8 mouse cellular contexts compared by ENCODE assay signal in genomic region chr2:170222819-170223218, GRCm38 (mm10).
DNase-seq lines count a peak whose midpoint lies in the region; ATAC-seq and TF ChIP-seq lines count a peak whose summit lies in the region.

No protein-coding gene starts in this region.

- H3K36me3 ChIP-seq in heart, embryonic 14.5 days (ENCODE audit: control insufficient read depth, insufficient read depth, low read length), result no peaks in the 10 kb centered on the region
- H3K36me3 ChIP-seq in liver, embryonic 14.5 days (replicated peaks; ENCODE audit: control insufficient read depth, insufficient read depth, low read depth), result no peaks in the 10 kb centered on the region

- no peaks in the 10 kb centered on the region for H3K27me3 ChIP-seq in heart, embryonic 14.5 days (ENCODE audit: control insufficient read depth, insufficient read depth, low read length)
- no peaks in the 10 kb centered on the region for H3K27me3 ChIP-seq in liver, embryonic 14.5 days (ENCODE audit: control insufficient read depth, insufficient read depth, low read length)

- H3K4me3 ChIP-seq in heart, embryonic 14.5 days (ENCODE audit: control insufficient read depth in 1 of 2, insufficient read depth in 1 of 2, low read depth in 1 of 2, low read length in 2 of 2), result peak overlapping the region; percentile 5 to 13; a peak in 2 of 4 replicates
- H3K4me3 ChIP-seq in liver, embryonic 14.5 days (ENCODE audit: insufficient read depth in 1 of 2, low read depth in 2 of 2, low read length in 2 of 2), result no peak overlapping the region; a peak in 1 of 4 replicates

- peak overlapping the region; percentile 62 to 71 for H3K27ac ChIP-seq in heart, embryonic 14.5 days (replicated peaks in 1 of 2; ENCODE audit: control insufficient read depth in 1 of 2, insufficient read depth in 1 of 2, low read depth in 2 of 2, low read length in 2 of 2)
- H3K27ac ChIP-seq in liver, embryonic 14.5 days, result no peak overlapping the region

- WGBS in heart, embryonic 14.5 days, result 0% methylated on average over 6 of the region's 6 CpGs
- 0% methylated on average over 6 of the region's 6 CpGs for WGBS in liver, embryonic 14.5 days (ENCODE audit: insufficient replicate concordance)

- H3K4me2 ChIP-seq in heart, embryonic 14.5 days (ENCODE audit: low read length), result peak overlapping the region; percentile 71
- peak overlapping the region; percentile 76 for H3K4me2 ChIP-seq in liver, embryonic 14.5 days (ENCODE audit: low read depth)

- H3K9me3 ChIP-seq in heart, embryonic 14.5 days (ENCODE audit: control insufficient read depth, low read length), result no peaks in the 10 kb centered on the region
- no peaks in the 10 kb centered on the region for H3K9me3 ChIP-seq in liver, embryonic 14.5 days (ENCODE audit: control insufficient read depth, low read length)

- no peak for ATAC-seq in heart, embryonic 14.5 days (ENCODE audit: insufficient number of reproducible peaks, insufficient read depth, low FRiP score, low read depth)
- peak; percentile 29; the same call in 1 of the 2 replicates for ATAC-seq in liver, embryonic 14.5 days (ENCODE audit: insufficient read depth)

- peak; percentile 62 for TF ChIP-seq EP300 in liver, embryonic 14.5 days (IDR thresholded peaks at IDR 0.05; ENCODE audit: low read depth)

- H3K4me1 ChIP-seq in heart, embryonic 14.5 days (ENCODE audit: control insufficient read depth in 2 of 2, insufficient read depth in 2 of 2, low read length in 2 of 2), result peaks cover 11 to 51% of the 10 kb centered on the region in 2 experiments
- peaks cover 26 to 37% of the 10 kb centered on the region in 2 experiments for H3K4me1 ChIP-seq in liver, embryonic 14.5 days (replicated peaks; ENCODE audit: control insufficient read depth in 2 of 2, insufficient read depth in 2 of 2, low read length in 1 of 2)

- intact Hi-C loops in gastrocnemius, postnatal 14 days (cut with DNase I; ENCODE audit: low total_unique reads), result loop anchor here (10.0 kb wide), 1 partner anchor 92 kb away; no protein-coding TSS in a partner anchor

- peak; percentile 37 for DNase-seq in gastrocnemius, postnatal 14 days
- no peak for DNase-seq in gastrocnemius, postnatal 4 days (ENCODE audit: low spot score in 2 of 2)
- peak; percentile 20 for DNase-seq in T-cell, adult 2 months (ENCODE audit: low spot score)
- peak in 1 of 3 experiments; percentile 51 for DNase-seq in liver, embryonic 14.5 days (ENCODE audit: low read depth in 3 of 3, low spot score in 3 of 3)
- peak; percentile 24 for DNase-seq in yolk sac, embryonic 10.5 days (ENCODE audit: low spot score)
- no peak for DNase-seq in spleen, adult 12 weeks (ENCODE audit: low spot score)
- DNase-seq in layer of hippocampus, postnatal 36 days, result no peak

- no peak for TF ChIP-seq CTCF in liver, embryonic 14.5 days (IDR thresholded peaks at IDR 0.05; ENCODE audit: low read depth)

- peak overlapping the region; percentile 17; the same call in 1 of the 2 replicates for H3K9ac ChIP-seq in heart, embryonic 14.5 days (ENCODE audit: low read length)
- H3K9ac ChIP-seq in liver, embryonic 14.5 days (replicated peaks), result no peak overlapping the region

Comparison
In these comparisons a context has a peak if more than half of its experiments do, and no peak if none do; other contexts are left out.
1. DNase-seq: peak in gastrocnemius, postnatal 14 days (single experiment), T-cell, adult 2 months (single experiment) and yolk sac, embryonic 10.5 days (single experiment); none in gastrocnemius, postnatal 4 days (0 of 2), spleen, adult 12 weeks (single experiment) and layer of hippocampus, postnatal 36 days (0 of 2).
2. H3K4me3 ChIP-seq: peak in heart, embryonic 14.5 days (2 of 2); none in liver, embryonic 14.5 days (0 of 2).